Mouse (Mus musculus) spleen, postnatal 10 days (tissue): ENCODE measurements around the gene Zfp317.
"Not testable (repeated sequence)": the region's sequence is repeated elsewhere in the genome, so short reads cannot be mapped to it uniquely, and the experiment has no call there.

Experiments
- DNase-seq, 2 experiments: peaks; one replicate each; pipeline ENCODE4 v3.0.0; 2021 to 2022; ENCODE audit warnings: low spot score in 2 of 2

The Zfp317 gene

GRCm38 (mm10) chr9:19621843-19622822, at the start of gene Zfp317:
Gene Zfp317 (plus strand): TSS chr9:19622102.
- DNase-seq, result peak; percentile 64 to 85

DNA sequence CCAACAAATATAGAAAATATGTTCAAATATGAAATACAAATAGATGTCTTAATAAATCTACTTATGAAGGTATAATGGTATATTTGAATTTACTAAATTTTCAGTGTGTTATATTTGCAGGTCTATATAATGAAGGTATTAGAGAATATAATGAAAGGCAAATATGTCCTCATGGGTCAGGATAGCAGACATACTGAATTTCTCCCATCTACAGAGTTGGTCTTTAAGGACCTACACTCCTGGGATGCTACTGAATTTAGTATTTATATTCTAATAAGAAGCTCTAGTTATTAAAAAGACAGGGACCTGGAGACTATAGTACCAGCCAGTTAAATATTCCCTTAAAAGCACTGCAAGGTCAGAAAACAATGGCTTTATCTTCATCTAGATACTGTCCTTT, 39.6 kb upstream of the Zfp317 start, which contains the start of gene Olfr855:
Gene Olfr855 (plus strand): TSS at position 301 of the 400 bp plus-strand sequence.
- no peak for DNase-seq

GRCm38 (mm10) chr9:19621297-19621696, 605 bp upstream of the Zfp317 start:
- DNase-seq, result no peak

DNA sequence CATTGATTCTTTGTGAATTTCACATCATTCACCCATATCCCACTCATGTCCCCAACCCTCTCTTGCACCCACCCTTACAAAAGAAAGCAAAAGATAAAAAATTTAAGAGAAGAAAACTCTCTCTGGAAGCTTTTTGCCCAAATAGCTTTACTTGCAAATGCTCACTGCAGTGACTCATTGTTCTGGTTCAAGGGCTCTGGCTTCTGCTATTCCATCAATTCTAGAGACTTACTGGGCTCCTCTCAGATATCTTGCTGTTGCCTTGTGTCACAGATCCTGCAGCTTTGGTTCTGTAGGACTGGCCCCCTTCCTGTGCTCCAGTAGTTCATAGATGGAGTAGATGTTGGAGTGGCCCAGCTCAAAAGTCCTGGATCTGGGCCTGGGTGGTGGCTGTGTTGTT, 7.7 kb downstream of the Zfp317 start:
- no peak for DNase-seq

DNA sequence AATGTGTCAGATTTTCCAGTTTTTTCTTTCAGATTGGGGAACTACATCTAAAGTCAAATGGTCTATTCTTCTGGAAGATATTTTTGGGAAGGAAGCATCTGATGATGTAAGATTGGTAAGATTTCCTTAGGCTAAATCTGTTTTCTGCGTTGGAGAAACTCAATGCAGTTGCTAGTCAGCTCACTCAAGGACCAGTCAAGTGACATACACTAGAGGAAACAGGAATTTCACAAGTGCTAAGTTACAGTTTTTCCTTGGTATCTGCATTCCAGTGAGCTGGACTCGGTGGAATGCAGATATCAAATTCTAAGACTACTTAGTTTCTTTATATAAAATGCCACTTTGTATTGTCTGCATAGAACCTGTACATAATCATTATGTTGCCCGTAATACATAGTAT, 23.3 kb downstream of the Zfp317 start:
- no peak for DNase-seq

GRCm38 (mm10) chr9:19690281-19690680, 68.4 kb downstream of the Zfp317 start:
- no peak for DNase-seq

GRCm38 (mm10) chr9:19691426-19691825, 69.5 kb downstream of the Zfp317 start:
- no peak for DNase-seq

GRCm38 (mm10) chr9:19692430-19692829, 70.5 kb downstream of the Zfp317 start:
- DNase-seq, result no peak

- not testable (repeated sequence) for DNase-seq
Measured at GRCm38 (mm10) chr9:19694285-19694684, 72.4 kb downstream of the Zfp317 start.

DNA sequence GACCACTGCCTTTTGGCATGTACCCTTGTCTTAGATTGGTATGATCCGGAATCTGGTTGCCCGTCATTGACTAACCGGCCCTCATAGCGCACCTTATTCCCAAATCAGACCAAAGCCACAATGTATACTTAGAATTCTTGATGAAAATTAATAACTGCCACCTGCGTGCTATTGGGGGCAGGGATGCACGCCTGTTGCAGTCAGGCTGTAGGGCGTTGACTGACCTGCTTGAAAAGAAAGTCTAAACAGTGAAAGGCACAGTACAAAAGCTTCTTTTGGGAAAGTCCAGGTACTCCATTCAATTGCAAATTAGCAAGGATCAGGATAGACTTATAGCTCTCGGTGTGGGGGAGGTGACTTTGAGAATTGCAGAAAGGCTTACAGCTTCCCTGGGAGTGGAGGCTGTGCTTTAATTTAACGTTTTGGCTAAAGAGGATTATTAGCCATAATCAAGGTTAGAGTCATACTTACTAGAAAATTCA, 73.0 kb downstream of the Zfp317 start:
- not testable (repeated sequence) for DNase-seq
